Mouse (Mus musculus): ENCODE measurements around the gene Acot9. TPM values are rescaled to one million over a fixed set of nuclear protein-coding genes. Genes with fewer than 3 reads are reported as not detected.

The Acot9 gene
- polyA plus RNA-seq, 1 experiment from 2014 or later, result 49.9 TPM

DNA sequence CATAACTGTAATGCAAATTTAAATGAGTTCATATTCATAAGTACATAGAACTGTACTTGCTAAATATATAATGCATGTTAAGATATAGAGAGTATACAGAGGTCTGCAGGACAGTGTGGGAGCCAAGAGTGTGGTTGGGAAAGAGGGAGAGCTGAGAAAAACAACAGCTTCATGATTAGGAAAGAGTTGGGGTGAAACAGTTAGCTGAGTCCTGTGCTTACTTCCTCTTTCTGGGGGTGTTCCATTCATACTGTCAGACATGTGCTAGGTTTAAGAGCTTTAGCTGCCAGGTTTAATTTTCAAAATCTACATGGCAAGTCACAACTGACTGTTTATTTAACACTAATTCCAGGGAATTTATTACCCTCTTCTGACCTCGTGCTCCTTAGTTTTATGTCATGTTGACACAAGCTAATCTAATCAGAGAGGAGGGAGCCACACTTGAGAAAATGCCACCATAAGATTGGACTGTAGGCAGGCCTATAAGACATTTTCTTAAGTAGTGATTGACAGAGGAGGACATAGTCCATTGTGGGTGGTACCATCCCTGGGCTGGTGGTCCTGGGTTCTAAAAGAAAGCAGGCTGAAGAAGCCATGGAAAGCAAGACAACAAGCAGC is 18.3 kb downstream of the Acot9 start:
- WGBS, result 54% methylated on average over 1 of the region's 1 CpGs
- Histone ChIP-seq H3K4me3 (replicated peaks; ENCODE audit: low read depth, low read length) (no peak overlapping the region), H3K27me3 (ENCODE audit: control insufficient read depth, insufficient read depth, low read length) (no peaks in the 10 kb centered on the region), H3K27ac (replicated peaks; ENCODE audit: low read depth, low read length) (no peak overlapping the region), H3K9me3 (ENCODE audit: control insufficient read depth, low read length) (no peaks in the 10 kb centered on the region), H3K4me2 (ENCODE audit: low read length) (no peak overlapping the region), H3K36me3 (ENCODE audit: control insufficient read depth, insufficient read depth, low read length) (0 out of 2 replicates have a peak, but pooled peaks cover 3% of the 10 kb centered on the region), H3K4me1 (ENCODE audit: control insufficient read depth, insufficient read depth, low read length) (no peaks in the 10 kb centered on the region), H3K9ac (replicated peaks; ENCODE audit: low read length) (no peak overlapping the region)
- ATAC-seq (ENCODE audit: low FRiP score, low TSS enrichment), result no peak
- no peak for DNase-seq

DNA sequence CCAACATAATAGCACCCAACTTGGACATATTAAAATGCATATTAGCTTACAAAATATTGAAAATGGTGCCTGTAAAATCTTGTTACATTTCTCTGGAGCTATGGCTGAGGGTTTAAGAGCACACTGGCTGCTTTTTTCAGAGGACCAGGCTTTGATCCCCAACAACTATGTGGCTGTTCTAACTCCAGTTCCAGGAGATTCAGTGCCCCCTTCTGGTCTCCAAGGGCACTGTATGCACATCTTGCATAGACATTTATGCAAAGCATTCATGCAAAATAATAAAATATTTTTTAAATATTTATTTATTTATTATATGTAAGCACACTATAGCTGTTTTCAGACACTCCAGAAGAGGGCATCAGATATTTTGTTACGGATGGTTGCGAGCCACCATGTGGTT is 44.1 kb downstream of the Acot9 start:
- Histone ChIP-seq H3K4me2 (ENCODE audit: low read length) (no peak overlapping the region), H3K27me3 (ENCODE audit: control insufficient read depth, insufficient read depth, low read length) (no peaks in the 10 kb centered on the region), H3K4me3 (replicated peaks; ENCODE audit: low read depth, low read length) (no peak overlapping the region), H3K36me3 (ENCODE audit: control insufficient read depth, insufficient read depth, low read length) (no peaks in the 10 kb centered on the region), H3K4me1 (ENCODE audit: control insufficient read depth, insufficient read depth, low read length) (no peaks in the 10 kb centered on the region), H3K9ac (replicated peaks; ENCODE audit: low read length) (no peak overlapping the region), H3K27ac (replicated peaks; ENCODE audit: low read depth, low read length) (no peak overlapping the region), H3K9me3 (ENCODE audit: control insufficient read depth, low read length) (no peaks in the 10 kb centered on the region)
- ATAC-seq (ENCODE audit: low FRiP score, low TSS enrichment) (no peak), DNase-seq (no peak)
- 94% methylated on average over 2 of the region's 2 CpGs for WGBS

- H3K9me3 ChIP-seq (ENCODE audit: control insufficient read depth, low read length), result no peaks in the 10 kb centered on the region
- H3K9ac ChIP-seq (replicated peaks; ENCODE audit: low read length), result no peak overlapping the region
- no peaks in the 10 kb centered on the region for H3K27me3 ChIP-seq (ENCODE audit: control insufficient read depth, insufficient read depth, low read length)
- 43% methylated on average over 4 of the region's 4 CpGs for WGBS
- DNase-seq (peak; percentile 76), ATAC-seq (ENCODE audit: low FRiP score, low TSS enrichment) (no peak)
- H3K4me1 ChIP-seq (ENCODE audit: control insufficient read depth, insufficient read depth, low read length), result no peaks in the 10 kb centered on the region
- H3K36me3 ChIP-seq (ENCODE audit: control insufficient read depth, insufficient read depth, low read length), result no peaks in the 10 kb centered on the region
- no peak overlapping the region for H3K4me2 ChIP-seq (ENCODE audit: low read length)
- H3K27ac ChIP-seq (replicated peaks; ENCODE audit: low read depth, low read length), result no peak overlapping the region
- H3K4me3 ChIP-seq (replicated peaks; ENCODE audit: low read depth, low read length), result no peak overlapping the region
Observed at GRCm38 (mm10) chrX:155318005-155318404, 55.8 kb downstream of the Acot9 start.

DNA sequence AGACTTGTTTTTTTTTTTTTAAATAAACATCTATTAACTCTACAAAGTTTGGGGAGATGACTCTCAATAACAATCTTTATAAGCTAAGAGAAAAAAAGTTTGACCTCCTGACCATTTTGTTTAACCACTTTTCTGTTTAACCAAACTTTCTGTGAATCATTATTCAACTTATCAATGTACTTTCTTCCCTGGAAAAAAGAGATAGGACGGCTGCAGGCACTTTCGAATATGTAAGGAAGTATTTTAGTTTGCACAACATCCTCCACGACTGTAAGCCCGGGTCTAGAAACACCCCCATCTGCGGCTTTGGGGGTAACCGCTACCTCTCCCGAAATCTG is 75.3 kb downstream of the Acot9 start:
- Histone ChIP-seq H3K27me3 (ENCODE audit: control insufficient read depth, insufficient read depth, low read length) (no peaks in the 10 kb centered on the region), H3K4me2 (ENCODE audit: low read length) (peak overlapping the region; percentile 60), H3K27ac (replicated peaks; ENCODE audit: low read depth, low read length) (no peak overlapping the region), H3K9me3 (ENCODE audit: control insufficient read depth, low read length) (no peaks in the 10 kb centered on the region), H3K4me1 (ENCODE audit: control insufficient read depth, insufficient read depth, low read length) (no peaks in the 10 kb centered on the region), H3K36me3 (ENCODE audit: control insufficient read depth, insufficient read depth, low read length) (no peaks in the 10 kb centered on the region), H3K9ac (replicated peaks; ENCODE audit: low read length) (peak overlapping the region; percentile 54), H3K4me3 (replicated peaks; ENCODE audit: low read depth, low read length) (peak overlapping the region; percentile 49)
- ATAC-seq (ENCODE audit: low FRiP score, low TSS enrichment) (no peak), DNase-seq (no peak)
- WGBS, result 25% methylated on average over 7 of the region's 7 CpGs

- DNase-seq, result peak; percentile 92
- peak; percentile 97 for ATAC-seq (ENCODE audit: low FRiP score, low TSS enrichment)
- no peaks in the 10 kb centered on the region for H3K36me3 ChIP-seq (ENCODE audit: control insufficient read depth, insufficient read depth, low read length)
- H3K27me3 ChIP-seq (ENCODE audit: control insufficient read depth, insufficient read depth, low read length), result no peaks in the 10 kb centered on the region
- H3K9me3 ChIP-seq (ENCODE audit: control insufficient read depth, low read length), result no peaks in the 10 kb centered on the region
- H3K27ac ChIP-seq (replicated peaks; ENCODE audit: low read depth, low read length), result peak overlapping the region; percentile 64; the same call in 1 of the 2 replicates
- peak overlapping the region; percentile 49 for H3K4me3 ChIP-seq (replicated peaks; ENCODE audit: low read depth, low read length)
- peak overlapping the region; percentile 54 for H3K9ac ChIP-seq (replicated peaks; ENCODE audit: low read length)
- no peaks in the 10 kb centered on the region for H3K4me1 ChIP-seq (ENCODE audit: control insufficient read depth, insufficient read depth, low read length)
- H3K4me2 ChIP-seq (ENCODE audit: low read length), result peak overlapping the region; percentile 60
- 17% methylated on average over 49 of the region's 49 CpGs for WGBS
Observed at GRCm38 (mm10) chrX:155337905-155338721, 75.9 kb downstream of the Acot9 start.

DNA sequence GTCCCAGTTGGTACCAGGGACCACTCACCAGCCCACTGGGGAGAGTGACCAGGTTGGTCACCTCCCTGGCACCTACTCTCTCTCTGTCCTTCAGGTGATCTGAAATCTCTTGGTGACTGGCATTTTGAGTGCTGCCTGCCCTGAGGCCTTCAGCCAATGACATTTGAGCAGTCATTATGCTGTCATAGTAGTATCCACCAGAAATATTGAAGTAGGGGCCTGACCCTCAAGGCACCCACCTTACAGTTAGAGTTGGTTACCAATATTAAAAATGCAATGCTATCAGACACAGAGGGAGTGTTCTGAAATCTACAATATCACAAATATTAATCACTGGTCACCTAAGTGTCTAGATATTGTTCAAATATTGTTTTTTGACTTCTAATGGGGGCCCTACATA is 78.4 kb downstream of the Acot9 start, which contains the start of gene Prdx4:
Gene Prdx4 (minus strand): TSS at position 101 of the 400 bp plus-strand sequence.
- Histone ChIP-seq H3K9ac (replicated peaks; ENCODE audit: low read length) (no peak within 1 kb of the TSS), H3K4me3 (replicated peaks; ENCODE audit: low read depth, low read length) (no peak within 1 kb of the TSS), H3K36me3 (ENCODE audit: control insufficient read depth, insufficient read depth, low read length) (no peaks in the 10 kb centered on the region), H3K4me1 (ENCODE audit: control insufficient read depth, insufficient read depth, low read length) (no peaks in the 10 kb centered on the region), H3K27ac (replicated peaks; ENCODE audit: low read depth, low read length) (no peak within 1 kb of the TSS), H3K4me2 (ENCODE audit: low read length) (no peak within 1 kb of the TSS), H3K9me3 (ENCODE audit: control insufficient read depth, low read length) (no peaks in the 10 kb centered on the region), H3K27me3 (ENCODE audit: control insufficient read depth, insufficient read depth, low read length) (no peaks in the 10 kb centered on the region)
- ATAC-seq (ENCODE audit: low FRiP score, low TSS enrichment) (no peak), DNase-seq (no peak)

GRCm38 (mm10) chrX:155346249-155346648 is 84.0 kb downstream of the Acot9 start:
- no peaks in the 10 kb centered on the region for H3K4me1 ChIP-seq (ENCODE audit: control insufficient read depth, insufficient read depth, low read length)
- DNase-seq (no peak), ATAC-seq (ENCODE audit: low FRiP score, low TSS enrichment) (no peak)
- no peak overlapping the region for H3K27ac ChIP-seq (replicated peaks; ENCODE audit: low read depth, low read length)
- H3K4me2 ChIP-seq (ENCODE audit: low read length), result no peak overlapping the region
- no peak overlapping the region for H3K4me3 ChIP-seq (replicated peaks; ENCODE audit: low read depth, low read length)
- no peaks in the 10 kb centered on the region for H3K27me3 ChIP-seq (ENCODE audit: control insufficient read depth, insufficient read depth, low read length)
- WGBS, result 94% methylated on average over 2 of the region's 2 CpGs
- H3K9ac ChIP-seq (replicated peaks; ENCODE audit: low read length), result no peak overlapping the region
- H3K9me3 ChIP-seq (ENCODE audit: control insufficient read depth, low read length), result no peaks in the 10 kb centered on the region
- H3K36me3 ChIP-seq (ENCODE audit: control insufficient read depth, insufficient read depth, low read length), result no peaks in the 10 kb centered on the region

Data from midbrain, embryonic 14.5 days (tissue).